Mouse (Mus musculus): ENCODE data around the gene Plpp4. TPM values are rescaled to one million over a fixed set of nuclear protein-coding genes. Genes with fewer than 3 reads are reported as not detected.

Plpp4 gene
- total and polyA plus RNA-seq, 3 experiments, result not detected

- no peaks in the 10 kb centered on the region for H3K36me3 ChIP-seq (replicated peaks in 1 of 2; ENCODE audit: control insufficient read depth in 1 of 2, insufficient read depth in 1 of 2, low read length in 1 of 2)
- in situ Hi-C loops (cut with MboI; ENCODE audit: low pct_ligation_motif_present, low pct_unique_long_range_greater_than_20kb, low sequenced_read_pairs) (no loop called here), dilution Hi-C loops (cut with MboI; ENCODE audit: extremely low pct_ligation_motif_present, extremely low pct_unique_long_range_greater_than_20kb, low sequenced_read_pairs) (no loop called here)
- no peaks in the 10 kb centered on the region for H3K9me3 ChIP-seq (replicated peaks; ENCODE audit: low read length)
- H3K9ac ChIP-seq (ENCODE audit: insufficient read depth, low read depth), result no peak overlapping the region
- TF ChIP-seq TCF12 (IDR thresholded peaks at IDR 0.05; ENCODE audit: low read depth, low read length), result no peak
- TF ChIP-seq MXI1 (IDR thresholded peaks at IDR 0.05; ENCODE audit: low read depth, low read length), result no peak
- no peak for TF ChIP-seq RCOR1 (conservative IDR thresholded peaks at IDR 0.05; ENCODE audit: low read depth, low read length)
- no peak overlapping the region for H3K4me3 ChIP-seq (replicated peaks in 1 of 3; ENCODE audit: low read depth in 2 of 3, low read length in 2 of 3, poor library complexity in 1 of 3)
- H3K79me2 ChIP-seq (replicated peaks; ENCODE audit: control insufficient read depth, extremely low read depth, insufficient read depth, poor library complexity, severe bottlenecking), result no peaks in the 10 kb centered on the region
- H3K27me3 ChIP-seq (replicated peaks), result peaks cover 94% of the 10 kb centered on the region
- no peak overlapping the region for H3K27ac ChIP-seq (ENCODE audit: insufficient read depth, low read depth)
- no peak overlapping the region for H3K4me2 ChIP-seq (ENCODE audit: insufficient read depth, low read depth, poor library complexity, severe bottlenecking)
- no peak for DNase-seq (ENCODE audit: extremely low read depth)
- H3K4me1 ChIP-seq (ENCODE audit: control insufficient read depth in 1 of 2, insufficient read depth in 2 of 2), result no peaks in the 10 kb centered on the region
Measured at GRCm38 (mm10) chr7:129285186-129285868, 28.5 kb downstream of the Plpp4 start.

- H3K9ac ChIP-seq (ENCODE audit: insufficient read depth, low read depth), result no peak overlapping the region
- no peaks in the 10 kb centered on the region for H3K9me3 ChIP-seq (replicated peaks; ENCODE audit: low read length)
- in situ Hi-C loops (cut with MboI; ENCODE audit: low pct_ligation_motif_present, low pct_unique_long_range_greater_than_20kb, low sequenced_read_pairs), result no loop called here
- peak; percentile 13 for DNase-seq (ENCODE audit: extremely low read depth)
- no peak overlapping the region for H3K27ac ChIP-seq (ENCODE audit: insufficient read depth, low read depth)
- no peaks in the 10 kb centered on the region for H3K36me3 ChIP-seq (replicated peaks in 1 of 2; ENCODE audit: control insufficient read depth in 1 of 2, insufficient read depth in 1 of 2, low read length in 1 of 2)
- no peaks in the 10 kb centered on the region for H3K79me2 ChIP-seq (replicated peaks; ENCODE audit: control insufficient read depth, extremely low read depth, insufficient read depth, poor library complexity, severe bottlenecking)
- TF ChIP-seq NELFE (IDR thresholded peaks at IDR 0.05; ENCODE audit: low read depth, low read length), result no peak
- no peak for TF ChIP-seq MEF2A (IDR thresholded peaks at IDR 0.05; ENCODE audit: borderline replicate concordance, low read depth, low read length)
- no peak for TF ChIP-seq ELF1 (IDR thresholded peaks at IDR 0.05; ENCODE audit: low read depth, low read length)
- peak in 1 of 2 experiments; percentile 61; a peak in 2 of 4 replicates for TF ChIP-seq CTCF (conservative IDR thresholded peaks at IDR 0.05 in 1 of 2, IDR thresholded peaks at IDR 0.05 in 1 of 2; ENCODE audit: low read depth in 2 of 2, low read length in 2 of 2)
- peak; percentile 55 for TF ChIP-seq SMC3 (IDR thresholded peaks at IDR 0.05; ENCODE audit: low read depth, low read length)
- TF ChIP-seq RAD21 (IDR thresholded peaks at IDR 0.05; ENCODE audit: low read depth, low read length), result peak; percentile 32
- peak overlapping the region; percentile 17; the same call in 1 of the 2 replicates for H3K4me2 ChIP-seq (ENCODE audit: insufficient read depth, low read depth, poor library complexity, severe bottlenecking)
- 0 out of 4 replicates have a peak, but pooled peaks cover 0 to 4% of the 10 kb centered on the region in 2 experiments for H3K4me1 ChIP-seq (ENCODE audit: control insufficient read depth in 1 of 2, insufficient read depth in 2 of 2)
- H3K27me3 ChIP-seq (replicated peaks), result peaks cover 88% of the 10 kb centered on the region
- H3K4me3 ChIP-seq (replicated peaks in 1 of 3; ENCODE audit: low read depth in 2 of 3, low read length in 2 of 3, poor library complexity in 1 of 3), result no peak overlapping the region
- dilution Hi-C loops (cut with MboI; ENCODE audit: extremely low pct_ligation_motif_present, extremely low pct_unique_long_range_greater_than_20kb, low sequenced_read_pairs), result no loop called here
Measured at GRCm38 (mm10) chr7:129293211-129293610, 36.4 kb downstream of the Plpp4 start.

GRCm38 (mm10) chr7:129301622-129302021, 44.8 kb downstream of the Plpp4 start:
- Histone ChIP-seq H3K9ac (ENCODE audit: insufficient read depth, low read depth) (no peak overlapping the region), H3K36me3 (replicated peaks in 1 of 2; ENCODE audit: control insufficient read depth in 1 of 2, insufficient read depth in 1 of 2, low read length in 1 of 2) (no peaks in the 10 kb centered on the region), H3K27ac (ENCODE audit: insufficient read depth, low read depth) (no peak overlapping the region), H3K79me2 (replicated peaks; ENCODE audit: control insufficient read depth, extremely low read depth, insufficient read depth, poor library complexity, severe bottlenecking) (no peaks in the 10 kb centered on the region), H3K9me3 (replicated peaks; ENCODE audit: low read length) (no peaks in the 10 kb centered on the region), H3K4me3 (replicated peaks in 1 of 3; ENCODE audit: low read depth in 2 of 3, low read length in 2 of 3, poor library complexity in 1 of 3) (no peak overlapping the region), H3K4me2 (ENCODE audit: insufficient read depth, low read depth, poor library complexity, severe bottlenecking) (no peak overlapping the region), H3K4me1 (ENCODE audit: control insufficient read depth in 1 of 2, insufficient read depth in 2 of 2) (no peaks in the 10 kb centered on the region), H3K27me3 (replicated peaks) (peaks cover 90% of the 10 kb centered on the region)
- dilution Hi-C loops (cut with MboI; ENCODE audit: extremely low pct_ligation_motif_present, extremely low pct_unique_long_range_greater_than_20kb, low sequenced_read_pairs) (no loop called here), in situ Hi-C loops (cut with MboI; ENCODE audit: low pct_ligation_motif_present, low pct_unique_long_range_greater_than_20kb, low sequenced_read_pairs) (loop anchor here (25.0 kb wide), 1 partner anchor 439 kb away; no protein-coding TSS in a partner anchor)
- TF ChIP-seq SIN3A (IDR thresholded peaks at IDR 0.05; ENCODE audit: low read length) (no peak), POLR2A (IDR thresholded peaks at IDR 0.05; ENCODE audit: low read depth, low read length) (no peak), MAX (IDR thresholded peaks at IDR 0.05; ENCODE audit: low read length) (no peak), UBTF (IDR thresholded peaks at IDR 0.05; ENCODE audit: low read depth, low read length) (no peak), NRF1 (IDR thresholded peaks at IDR 0.05; ENCODE audit: low read depth, low read length) (no peak), HCFC1 (IDR thresholded peaks at IDR 0.05; ENCODE audit: low read depth, low read length) (no peak), ZKSCAN1 (IDR thresholded peaks at IDR 0.05; ENCODE audit: borderline replicate concordance, low read depth, low read length) (no peak), MAFK (IDR thresholded peaks at IDR 0.05; ENCODE audit: insufficient replicate concordance, low read length) (no peak), TCF12 (IDR thresholded peaks at IDR 0.05; ENCODE audit: low read depth, low read length) (no peak), MAZ (IDR thresholded peaks at IDR 0.05; ENCODE audit: low read depth, low read length) (no peak), GABPA (IDR thresholded peaks at IDR 0.05; ENCODE audit: insufficient replicate concordance, low read depth, low read length) (no peak), CHD1 (IDR thresholded peaks at IDR 0.05; ENCODE audit: low read depth, low read length) (no peak), IRF4 (IDR thresholded peaks at IDR 0.05; ENCODE audit: low read depth, low read length) (no peak), NELFE (IDR thresholded peaks at IDR 0.05; ENCODE audit: low read depth, low read length) (no peak), SMC3 (IDR thresholded peaks at IDR 0.05; ENCODE audit: low read depth, low read length) (no peak), ETS1 (conservative IDR thresholded peaks at IDR 0.05; ENCODE audit: low read depth, low read length) (no peak), MEF2A (IDR thresholded peaks at IDR 0.05; ENCODE audit: borderline replicate concordance, low read depth, low read length) (no peak), MXI1 (IDR thresholded peaks at IDR 0.05; ENCODE audit: low read depth, low read length) (no peak), ZC3H11A (IDR thresholded peaks at IDR 0.05; ENCODE audit: low read depth, low read length) (no peak)
- no peak for DNase-seq (ENCODE audit: extremely low read depth)
